Comparison of ENCODE assay signal across 14 mouse cellular contexts in genomic region chr4:152291562-152291961, GRCm38 (mm10). TPM values are rescaled to one million over a fixed set of nuclear protein-coding genes. Genes with fewer than 3 reads are reported as not detected.
DNase-seq lines count a peak whose midpoint lies in the region; ATAC-seq lines count a peak whose summit lies in the region.
"Had no signal": no experiment of that assay in that cellular context is flagged by ENCODE, and none has a peak within 500 bp of the region (broad histone marks: within the 10 kb centered on the region; RNA-seq: fewer than 3 reads in every experiment).

Gene Hes3, minus strand, starts transcription at chr4:152291662.

- no peaks in the 10 kb centered on the region for H3K9me3 ChIP-seq in heart, embryonic 15.5 days (replicated peaks)
- H3K9me3 ChIP-seq in embryonic facial prominence, embryonic 14.5 days (ENCODE audit: control insufficient read depth, low read length), result no peaks in the 10 kb centered on the region
- H3K9me3 ChIP-seq in intestine, embryonic 15.5 days, result no peaks in the 10 kb centered on the region
- no peaks in the 10 kb centered on the region for H3K9me3 ChIP-seq in neural tube, embryonic 13.5 days

- H3K27me3 ChIP-seq in heart, embryonic 15.5 days, result peaks cover 68% of the 10 kb centered on the region
- H3K27me3 ChIP-seq in embryonic facial prominence, embryonic 14.5 days (replicated peaks; ENCODE audit: control insufficient read depth, insufficient read depth, low read length), result peaks cover 68% of the 10 kb centered on the region
- peaks cover 68% of the 10 kb centered on the region for H3K27me3 ChIP-seq in intestine, embryonic 15.5 days (replicated peaks)
- peaks cover 87% of the 10 kb centered on the region for H3K27me3 ChIP-seq in neural tube, embryonic 13.5 days

- DNase-seq in heart, adult 8-10 months (ENCODE audit: low spot score), result no peak
- no peak for DNase-seq in embryonic facial prominence, embryonic 14.5 days (ENCODE audit: low spot score)
- no peak for DNase-seq in frontal cortex, postnatal 10 days (ENCODE audit: low spot score in 2 of 2)
- no peak for DNase-seq in spleen, postnatal 36 days (ENCODE audit: low spot score in 2 of 2)
- no peak for DNase-seq in lung, postnatal 25 days (ENCODE audit: low spot score)
- DNase-seq: adrenal gland, adult 8-10 months; gastrocnemius, postnatal 36 days; lung, postnatal 14 days; right cerebral cortex, postnatal 25 days had no signal

- H3K4me2 ChIP-seq in heart, embryonic 15.5 days, result peak within 1 kb of the TSS; percentile 30; the same call in 1 of the 2 replicates
- peak within 1 kb of the TSS; percentile 54 for H3K4me2 ChIP-seq in embryonic facial prominence, embryonic 14.5 days (ENCODE audit: low read depth, low read length)
- H3K4me2 ChIP-seq in intestine, embryonic 15.5 days (replicated peaks), result peak within 1 kb of the TSS; percentile 54
- peak within 1 kb of the TSS; percentile 57 for H3K4me2 ChIP-seq in neural tube, embryonic 13.5 days

- H3K36me3 ChIP-seq in heart, embryonic 15.5 days, result no peaks in the 10 kb centered on the region
- no peaks in the 10 kb centered on the region for H3K36me3 ChIP-seq in embryonic facial prominence, embryonic 14.5 days (ENCODE audit: control insufficient read depth, insufficient read depth, low read length)
- H3K36me3 ChIP-seq in intestine, embryonic 15.5 days, result no peaks in the 10 kb centered on the region
- H3K36me3 ChIP-seq in neural tube, embryonic 13.5 days, result no peaks in the 10 kb centered on the region

- peak within 1 kb of the TSS; percentile 24 for H3K4me3 ChIP-seq in heart, embryonic 15.5 days
- H3K4me3 ChIP-seq in embryonic facial prominence, embryonic 14.5 days (ENCODE audit: low read depth, low read length), result peak within 1 kb of the TSS; percentile 34
- H3K4me3 ChIP-seq in intestine, embryonic 15.5 days (replicated peaks), result peak within 1 kb of the TSS; percentile 29
- peak within 1 kb of the TSS; percentile 28 for H3K4me3 ChIP-seq in neural tube, embryonic 13.5 days

- no peak within 1 kb of the TSS for H3K9ac ChIP-seq in heart, embryonic 15.5 days
- peak within 1 kb of the TSS; percentile 37; the same call in 1 of the 2 replicates for H3K9ac ChIP-seq in embryonic facial prominence, embryonic 14.5 days (ENCODE audit: low read depth, low read length)
- H3K9ac ChIP-seq in intestine, embryonic 15.5 days, result no peak within 1 kb of the TSS
- H3K9ac ChIP-seq in neural tube, embryonic 13.5 days, result peak within 1 kb of the TSS; percentile 67

- no peak within 1 kb of the TSS for H3K27ac ChIP-seq in heart, embryonic 15.5 days
- no peak within 1 kb of the TSS for H3K27ac ChIP-seq in embryonic facial prominence, embryonic 14.5 days (replicated peaks; ENCODE audit: low read depth, low read length)
- H3K27ac ChIP-seq in intestine, embryonic 15.5 days, result no peak within 1 kb of the TSS
- H3K27ac ChIP-seq in neural tube, embryonic 13.5 days (replicated peaks), result no peak within 1 kb of the TSS

- H3K4me1 ChIP-seq in heart, embryonic 15.5 days (replicated peaks), result peaks cover 21% of the 10 kb centered on the region
- H3K4me1 ChIP-seq in embryonic facial prominence, embryonic 14.5 days (ENCODE audit: control insufficient read depth, insufficient read depth, low read length), result peaks cover 7% of the 10 kb centered on the region; the same call in 1 of the 2 replicates
- peaks cover 30% of the 10 kb centered on the region for H3K4me1 ChIP-seq in intestine, embryonic 15.5 days (replicated peaks)
- peaks cover 74% of the 10 kb centered on the region for H3K4me1 ChIP-seq in neural tube, embryonic 13.5 days (replicated peaks)

- no peak for ATAC-seq in heart, embryonic 15.5 days (replicated peaks; ENCODE audit: insufficient number of reproducible peaks, insufficient read depth, low FRiP score, low read depth)
- ATAC-seq in embryonic facial prominence, embryonic 14.5 days (ENCODE audit: low read depth), result no peak
- ATAC-seq in intestine, embryonic 15.5 days, result no peak
- ATAC-seq in neural tube, embryonic 13.5 days (ENCODE audit: low read depth), result no peak

- 29% methylated on average over 6 of the region's 6 CpGs for WGBS in heart, embryonic 15.5 days
- 29% methylated on average over 6 of the region's 6 CpGs for WGBS in embryonic facial prominence, embryonic 14.5 days
- 30% methylated on average over 6 of the region's 6 CpGs for whole genome bisulfite sequencing in intestine, embryonic 15.5 days
- 15% methylated on average over 6 of the region's 6 CpGs for WGBS in neural tube, embryonic 13.5 days

RNA-seq across cellular contexts. Expression of gene Hes3, which starts in this region (rescaled TPM):
- not detected in 2 replicates for polyA plus RNA-seq in heart, embryonic 15.5 days (2015; fragmentation: Nextera tagmentation; extraction: Ambion mirVana)
- not detected for total RNA-seq in heart, adult 8-10 months (2022)
- not detected in 2 replicates for polyA plus RNA-seq in embryonic facial prominence, embryonic 14.5 days (2014; fragmentation: Nextera tagmentation; extraction: Ambion mirVana)
- not detected in 2 replicates for polyA plus RNA-seq in intestine, embryonic 15.5 days (2015; fragmentation: Nextera tagmentation; extraction: Ambion mirVana)
- 0.24 and 0.26 TPM in 2 replicates for polyA plus RNA-seq in neural tube, embryonic 13.5 days (2015; fragmentation: Nextera tagmentation; extraction: Ambion mirVana)
- total RNA-seq: adrenal gland, adult 8-10 months; common myeloid progenitor, adult 5-6 weeks; gastrocnemius, postnatal 36 days; layer of hippocampus, adult 8-10 months had no signal

Comparison
In these comparisons a context has a peak if more than half of its experiments do, and no peak if none do; other contexts are left out.
1. H3K9ac ChIP-seq: peak in embryonic facial prominence, embryonic 14.5 days (single experiment) and neural tube, embryonic 13.5 days (single experiment); none in heart, embryonic 15.5 days (single experiment) and intestine, embryonic 15.5 days (single experiment).
2. Peak in every context shown above with its lines, with median percentiles within 50 percentile points of each other: H3K4me2 ChIP-seq and H3K4me3 ChIP-seq.